Mouse (Mus musculus): Measurements from ENCODE around the gene Nek2.

DNA sequence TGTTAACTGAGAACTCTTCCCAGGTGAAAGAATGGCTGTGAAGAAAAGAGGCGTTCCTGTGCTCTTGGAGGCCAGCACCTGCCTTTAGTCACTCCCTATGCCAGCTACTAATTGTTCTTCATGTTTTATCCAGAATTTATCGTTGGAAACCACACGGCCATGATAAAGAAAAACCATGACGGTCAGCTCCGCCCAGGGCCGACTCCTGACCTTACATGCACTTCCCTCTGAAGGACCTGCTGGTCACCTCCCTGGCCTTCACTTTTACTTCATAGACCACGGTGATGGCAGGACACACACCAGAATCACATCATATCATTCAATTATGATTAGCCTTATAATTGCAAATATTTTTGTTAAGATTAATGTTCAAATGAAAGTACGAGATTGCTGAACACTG lies 46.1 kb upstream of the Nek2 start:
- no peak for TF ChIP-seq CTCF (IDR thresholded peaks at IDR 0.05; ENCODE audit: low read depth)
- TF ChIP-seq EP300 (optimal IDR thresholded peaks at IDR 0.05) = no peak
